Mouse (Mus musculus): Measurements from ENCODE around the gene Gng12. TPM values are rescaled to one million over a fixed set of nuclear protein-coding genes. Genes with fewer than 3 reads are reported as not detected.

Gng12 gene
- total and polyA plus RNA-seq, 3 experiments = 15.5 to 35.6 (median 34.4) TPM

DNA sequence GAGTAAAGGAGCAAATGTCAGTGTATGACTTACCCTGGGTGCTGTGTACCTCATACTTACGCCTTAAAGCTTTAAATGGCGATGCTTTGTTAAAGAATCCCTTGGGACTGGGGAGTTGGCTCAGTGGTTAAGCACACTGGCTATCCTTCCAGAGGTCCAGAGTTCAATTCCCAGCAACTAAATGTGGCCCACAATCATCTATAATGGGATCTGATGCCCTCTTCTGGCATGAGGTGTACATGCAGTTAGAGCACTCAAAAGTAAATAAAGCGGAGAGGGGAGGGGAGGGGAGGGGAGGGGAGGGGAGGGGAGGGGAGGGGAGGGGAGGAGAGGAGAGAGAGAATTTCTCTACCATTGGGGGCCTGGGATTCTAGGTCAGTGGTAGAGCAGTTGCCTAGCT, 142.8 kb downstream of the Gng12 start:
- WGBS = 79% methylated on average over 3 of the region's 3 CpGs
- Histone ChIP-seq H3K9ac (ENCODE audit: low read depth, low read length) (no peak overlapping the region), H3K27me3 (ENCODE audit: control insufficient read depth, insufficient read depth, low read length) (no peaks in the 10 kb centered on the region), H3K36me3 (ENCODE audit: control insufficient read depth, insufficient read depth, low read length) (peaks cover 7% of the 10 kb centered on the region), H3K79me2 (replicated peaks; ENCODE audit: control insufficient read depth, insufficient read depth, low read length) (no peaks in the 10 kb centered on the region; the same call in 1 of the 2 replicates), H3K4me3 (no peak overlapping the region), H3K27ac (no peak overlapping the region), H3K4me1 (ENCODE audit: control insufficient read depth, insufficient read depth, low read length) (peaks cover 3% of the 10 kb centered on the region)
- intact Hi-C loops (cut with DNase I) = loop anchor here (5.0 to 10.0 kb wide), 2 partner anchors 38 to 226 kb away; no protein-coding TSS in a partner anchor
- TF ChIP-seq CTCF (IDR thresholded peaks at IDR 0.05) (peak; percentile 20; the same call in 1 of the 2 replicates), EP300 (IDR thresholded peaks at IDR 0.05; ENCODE audit: insufficient read depth, low read depth, low read length) (no peak)
- no peak for DNase-seq

DNA sequence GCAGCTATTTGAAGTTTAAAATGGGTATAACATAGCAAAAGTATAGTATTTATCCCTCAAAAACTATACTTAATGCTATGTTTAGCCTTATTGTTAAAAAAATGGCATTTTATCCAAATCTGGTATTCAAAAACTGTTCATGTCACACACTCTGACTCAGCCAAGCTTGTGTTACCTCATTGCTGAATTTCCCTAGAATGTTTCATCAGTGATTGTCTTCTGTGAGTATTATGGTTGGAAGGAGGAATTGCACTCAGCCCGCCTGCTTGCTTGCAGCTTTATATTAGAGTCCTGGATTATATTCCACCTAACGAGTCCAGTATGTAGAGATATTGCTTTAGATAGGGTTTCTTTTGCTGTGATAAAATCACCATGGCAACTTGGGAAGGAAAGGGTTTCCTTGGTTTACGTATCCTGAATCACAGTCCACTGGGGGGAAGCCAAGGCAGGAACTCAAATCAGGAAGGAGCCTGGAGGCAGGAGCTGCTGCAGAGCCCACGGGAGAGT, 144.8 kb downstream of the Gng12 start:
- intact Hi-C loops (cut with DNase I) = no loop called here
- H3K4me3 ChIP-seq = no peak overlapping the region
- no peak for DNase-seq
- TF ChIP-seq EP300 (IDR thresholded peaks at IDR 0.05; ENCODE audit: insufficient read depth, low read depth, low read length) (no peak), POLR2A (IDR thresholded peaks at IDR 0.05; ENCODE audit: insufficient read depth, low read depth, low read length) (no peak), CTCF (IDR thresholded peaks at IDR 0.05) (0 out of 2 replicates have a peak, but pooled peaks have one; percentile 2)
- no peak overlapping the region for H3K27ac ChIP-seq
- no peak overlapping the region for H3K9ac ChIP-seq (ENCODE audit: low read depth, low read length)
- H3K36me3 ChIP-seq (ENCODE audit: control insufficient read depth, insufficient read depth, low read length) = no peaks in the 10 kb centered on the region
- no peaks in the 10 kb centered on the region for H3K27me3 ChIP-seq (ENCODE audit: control insufficient read depth, insufficient read depth, low read length)
- H3K79me2 ChIP-seq (replicated peaks; ENCODE audit: control insufficient read depth, insufficient read depth, low read length) = no peaks in the 10 kb centered on the region
- no peaks in the 10 kb centered on the region for H3K4me1 ChIP-seq (ENCODE audit: control insufficient read depth, insufficient read depth, low read length)
- 53% methylated on average over 4 of the region's 4 CpGs for WGBS

DNA sequence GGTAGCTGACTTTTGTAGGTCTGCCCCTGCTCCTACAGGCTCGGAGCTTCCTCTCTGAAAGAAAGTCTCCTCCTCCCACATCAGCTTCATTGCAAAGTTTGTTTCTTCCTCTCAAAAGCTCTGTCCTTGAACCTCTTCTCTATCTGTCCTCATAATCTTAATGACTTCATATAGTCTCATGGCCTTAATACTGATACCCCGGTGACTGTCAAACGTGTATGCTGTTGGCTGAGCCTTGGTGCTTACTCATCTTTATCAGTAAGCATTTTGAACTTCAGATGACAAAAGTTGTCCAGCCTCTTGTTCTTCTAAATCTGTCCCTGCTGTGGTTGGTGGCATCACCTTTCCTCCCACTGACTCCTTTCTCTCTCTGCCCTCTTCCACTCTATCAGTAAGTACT, 149.2 kb downstream of the Gng12 start:
- H3K36me3 ChIP-seq (ENCODE audit: control insufficient read depth, insufficient read depth, low read length) = no peaks in the 10 kb centered on the region
- H3K27me3 ChIP-seq (ENCODE audit: control insufficient read depth, insufficient read depth, low read length) = no peaks in the 10 kb centered on the region
- H3K4me3 ChIP-seq = no peak overlapping the region
- no peak for TF ChIP-seq EP300 (IDR thresholded peaks at IDR 0.05; ENCODE audit: insufficient read depth, low read depth, low read length)
- no peak for TF ChIP-seq CTCF (IDR thresholded peaks at IDR 0.05)
- no peak for TF ChIP-seq POLR2A (IDR thresholded peaks at IDR 0.05; ENCODE audit: insufficient read depth, low read depth, low read length)
- 58% methylated on average over 3 of the region's 3 CpGs for WGBS
- DNase-seq = no peak
- intact Hi-C loops (cut with DNase I) = no loop called here
- H3K79me2 ChIP-seq (replicated peaks; ENCODE audit: control insufficient read depth, insufficient read depth, low read length) = no peaks in the 10 kb centered on the region
- no peak overlapping the region for H3K9ac ChIP-seq (ENCODE audit: low read depth, low read length)
- H3K4me1 ChIP-seq (ENCODE audit: control insufficient read depth, insufficient read depth, low read length) = no peaks in the 10 kb centered on the region
- H3K27ac ChIP-seq = no peak overlapping the region

DNA sequence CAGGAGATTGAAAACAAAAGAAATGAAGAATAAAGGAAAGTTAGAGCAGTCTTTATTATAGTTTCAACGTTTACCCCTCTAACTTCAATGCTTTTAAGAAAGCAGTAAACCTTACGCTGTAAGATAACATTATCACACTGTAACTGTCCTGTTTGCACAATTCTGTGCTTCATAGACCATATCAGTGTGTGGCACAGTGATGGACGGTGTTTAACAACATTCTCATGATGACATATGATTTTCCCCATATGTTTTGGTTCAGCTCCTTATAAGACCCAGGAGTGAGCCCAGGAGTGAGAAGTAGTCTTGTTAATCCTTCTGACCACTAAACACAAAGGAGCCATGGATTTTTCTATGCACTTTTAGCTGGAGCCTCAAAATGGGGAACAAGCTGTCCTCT, 150.7 kb downstream of the Gng12 start:
- Histone ChIP-seq H3K4me1 (ENCODE audit: control insufficient read depth, insufficient read depth, low read length) (no peaks in the 10 kb centered on the region), H3K36me3 (ENCODE audit: control insufficient read depth, insufficient read depth, low read length) (no peaks in the 10 kb centered on the region), H3K79me2 (replicated peaks; ENCODE audit: control insufficient read depth, insufficient read depth, low read length) (no peaks in the 10 kb centered on the region), H3K4me3 (no peak overlapping the region), H3K27ac (no peak overlapping the region), H3K9ac (ENCODE audit: low read depth, low read length) (no peak overlapping the region), H3K27me3 (ENCODE audit: control insufficient read depth, insufficient read depth, low read length) (no peaks in the 10 kb centered on the region)
- TF ChIP-seq CTCF (IDR thresholded peaks at IDR 0.05) (no peak), POLR2A (IDR thresholded peaks at IDR 0.05; ENCODE audit: insufficient read depth, low read depth, low read length) (no peak), EP300 (IDR thresholded peaks at IDR 0.05; ENCODE audit: insufficient read depth, low read depth, low read length) (no peak)
- intact Hi-C loops (cut with DNase I) = no loop called here
- 75% methylated on average over 3 of the region's 3 CpGs for WGBS
- DNase-seq = no peak

DNA sequence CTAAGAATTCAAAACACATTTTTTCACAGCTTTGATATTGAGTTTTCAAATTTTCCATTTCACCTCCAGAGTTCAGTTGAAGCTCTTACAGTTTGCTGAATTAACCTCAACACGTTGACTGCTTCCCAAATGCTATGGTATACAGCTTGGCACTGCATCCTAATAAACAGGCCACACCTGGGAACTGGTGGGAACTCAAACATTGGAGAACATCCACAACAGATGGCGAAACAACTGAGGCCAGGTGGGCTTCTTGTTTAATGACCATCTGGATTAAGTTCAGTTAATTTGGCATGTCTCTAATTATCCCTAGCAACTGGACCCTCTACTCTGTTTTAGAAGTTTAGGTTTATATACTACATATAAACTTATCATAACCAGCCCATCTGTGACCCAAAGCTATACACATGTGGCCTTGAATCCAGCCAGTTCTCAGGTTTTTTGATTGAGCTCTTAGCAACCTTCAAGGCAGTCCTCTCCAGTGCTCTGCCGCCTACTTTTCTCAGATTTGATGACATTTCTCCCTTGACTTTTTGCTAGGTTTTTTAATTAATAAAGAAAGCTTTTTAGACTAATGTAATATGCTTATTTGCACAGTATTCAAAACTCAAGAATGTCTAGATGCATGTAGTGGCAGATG, 152.0 kb downstream of the Gng12 start:
- intact Hi-C loops (cut with DNase I) = no loop called here
- H3K4me1 ChIP-seq (ENCODE audit: control insufficient read depth, insufficient read depth, low read length) = no peaks in the 10 kb centered on the region
- H3K27me3 ChIP-seq (ENCODE audit: control insufficient read depth, insufficient read depth, low read length) = no peaks in the 10 kb centered on the region
- TF ChIP-seq POLR2A (IDR thresholded peaks at IDR 0.05; ENCODE audit: insufficient read depth, low read depth, low read length) = no peak
- TF ChIP-seq CTCF (IDR thresholded peaks at IDR 0.05) = no peak
- TF ChIP-seq EP300 (IDR thresholded peaks at IDR 0.05; ENCODE audit: insufficient read depth, low read depth, low read length) = no peak
- no peaks in the 10 kb centered on the region for H3K79me2 ChIP-seq (replicated peaks; ENCODE audit: control insufficient read depth, insufficient read depth, low read length)
- no peak for DNase-seq
- WGBS = 95% methylated on average over 3 of the region's 3 CpGs
- no peak overlapping the region for H3K4me3 ChIP-seq
- H3K36me3 ChIP-seq (ENCODE audit: control insufficient read depth, insufficient read depth, low read length) = no peaks in the 10 kb centered on the region
- no peak overlapping the region for H3K27ac ChIP-seq
- no peak overlapping the region for H3K9ac ChIP-seq (ENCODE audit: low read depth, low read length)

DNA sequence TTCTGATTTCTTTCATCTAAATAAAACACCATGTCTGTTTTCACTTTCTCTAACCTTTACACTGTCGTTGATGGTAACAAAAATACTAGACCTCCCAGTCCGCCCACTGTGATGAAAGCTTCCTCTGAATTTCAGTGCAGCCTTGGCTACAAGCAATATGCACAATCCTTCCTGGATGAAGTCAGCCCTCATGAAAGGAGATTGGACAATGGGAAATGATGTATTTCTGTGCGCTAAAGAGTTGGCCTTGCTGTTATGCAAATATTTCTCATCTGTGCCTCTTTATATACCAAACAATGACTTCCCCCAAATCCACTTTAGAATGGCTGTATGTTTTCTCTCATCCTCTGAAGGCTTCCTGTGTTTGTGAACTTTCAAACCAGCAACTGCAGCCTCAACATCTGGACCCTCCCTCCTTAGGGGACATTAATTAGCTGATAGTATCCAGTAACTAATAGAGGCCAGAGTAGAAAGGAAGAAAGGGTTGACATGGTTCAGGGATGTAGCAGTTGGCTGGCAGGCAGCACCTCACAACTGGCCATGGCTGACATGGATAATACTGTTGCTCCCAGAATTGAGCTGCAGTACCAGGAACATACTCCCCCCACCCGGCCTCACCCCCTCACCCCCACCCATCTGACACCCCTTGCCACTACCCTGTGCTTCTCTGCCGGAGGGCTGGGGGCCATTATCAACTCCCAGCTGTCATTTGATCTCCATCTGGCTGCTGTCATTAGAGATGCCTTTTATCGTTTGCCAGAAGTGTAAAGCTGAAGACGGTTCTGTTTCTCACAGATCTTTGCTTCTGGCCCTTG, 152.9 kb downstream of the Gng12 start:
- intact Hi-C loops (cut with DNase I) = no loop called here
- Histone ChIP-seq H3K79me2 (replicated peaks; ENCODE audit: control insufficient read depth, insufficient read depth, low read length) (no peaks in the 10 kb centered on the region), H3K27me3 (ENCODE audit: control insufficient read depth, insufficient read depth, low read length) (no peaks in the 10 kb centered on the region), H3K27ac (no peak overlapping the region), H3K36me3 (ENCODE audit: control insufficient read depth, insufficient read depth, low read length) (no peaks in the 10 kb centered on the region), H3K4me3 (no peak overlapping the region), H3K4me1 (ENCODE audit: control insufficient read depth, insufficient read depth, low read length) (no peaks in the 10 kb centered on the region), H3K9ac (ENCODE audit: low read depth, low read length) (no peak overlapping the region)
- no peak for TF ChIP-seq EP300 (IDR thresholded peaks at IDR 0.05; ENCODE audit: insufficient read depth, low read depth, low read length)
- no peak for TF ChIP-seq POLR2A (IDR thresholded peaks at IDR 0.05; ENCODE audit: insufficient read depth, low read depth, low read length)
- no peak for TF ChIP-seq CTCF (IDR thresholded peaks at IDR 0.05)
- no peak for DNase-seq
- WGBS = 41% methylated on average over 7 of the region's 7 CpGs

All from heart, adult 2 months (tissue).